Mouse (Mus musculus) lung, postnatal 36 days (tissue): ENCODE results near the gene Wnt1.

Experiments used
- DNase-seq: peaks from one replicate; pipeline ENCODE4 v3.0.0; 2022; ENCODE audit warnings: mixed read lengths

The Wnt1 gene

DNA sequence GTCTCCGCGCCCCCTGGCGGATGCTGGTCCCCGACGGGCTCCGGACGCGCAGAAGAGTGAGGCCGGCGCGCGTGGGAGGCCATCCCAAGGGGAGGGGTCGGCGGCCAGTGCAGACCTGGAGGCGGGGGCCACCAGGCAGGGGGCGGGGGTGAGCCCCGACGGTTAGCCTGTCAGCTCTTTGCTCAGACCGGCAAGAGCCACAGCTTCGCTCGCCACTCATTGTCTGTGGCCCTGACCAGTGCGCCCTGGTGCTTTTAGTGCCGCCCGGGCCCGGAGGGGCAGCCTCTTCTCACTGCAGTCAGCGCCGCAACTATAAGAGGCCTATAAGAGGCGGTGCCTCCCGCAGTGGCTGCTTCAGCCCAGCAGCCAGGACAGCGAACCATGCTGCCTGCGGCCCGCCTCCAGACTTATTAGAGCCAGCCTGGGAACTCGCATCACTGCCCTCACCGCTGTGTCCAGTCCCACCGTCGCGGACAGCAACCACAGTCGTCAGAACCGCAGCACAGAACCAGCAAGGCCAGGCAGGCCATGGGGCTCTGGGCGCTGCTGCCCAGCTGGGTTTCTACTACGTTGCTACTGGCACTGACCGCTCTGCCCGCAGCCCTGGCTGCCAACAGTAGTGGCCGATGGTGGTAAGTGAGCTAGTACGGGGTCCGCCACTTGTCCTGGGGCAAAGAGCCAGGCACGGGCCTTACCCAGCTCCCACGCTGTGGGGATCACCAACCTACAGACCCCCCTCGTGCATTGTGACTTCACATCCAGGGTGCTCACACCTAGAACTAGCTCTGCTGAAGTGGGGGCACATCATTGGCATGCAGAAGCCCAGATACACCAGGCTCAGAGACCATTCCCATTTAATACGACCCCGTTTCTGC is at the start of gene Wnt1:
TSS of gene Wnt1 (plus strand) at position 197 of the 875 bp plus-strand sequence.
- peak; percentile 70 for DNase-seq

DNA sequence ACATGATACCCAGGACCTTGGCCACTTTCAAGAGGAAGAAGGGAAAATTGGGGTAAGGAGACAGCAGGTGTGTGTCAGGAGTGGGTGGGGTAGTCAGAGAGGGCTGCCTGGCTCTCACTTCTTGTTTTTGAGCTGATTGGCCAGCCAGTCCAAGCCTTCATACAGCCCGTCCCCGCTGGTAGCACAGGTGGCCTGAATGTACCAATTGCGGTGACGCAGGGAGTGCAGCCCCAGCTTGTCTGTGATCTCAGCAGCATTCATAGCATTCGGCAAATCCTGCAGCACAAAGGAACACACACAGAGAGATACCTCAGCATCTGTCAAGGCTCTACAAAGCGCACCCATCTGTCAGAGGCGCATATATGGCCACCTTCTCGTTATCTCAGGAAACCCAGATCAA is 49.4 kb upstream of the Wnt1 start:
- no peak for DNase-seq

- peak; percentile 48 for DNase-seq
These were observed 46.8 kb upstream of the Wnt1 start for GRCm38 (mm10) chr15:98742766-98743428.

DNA sequence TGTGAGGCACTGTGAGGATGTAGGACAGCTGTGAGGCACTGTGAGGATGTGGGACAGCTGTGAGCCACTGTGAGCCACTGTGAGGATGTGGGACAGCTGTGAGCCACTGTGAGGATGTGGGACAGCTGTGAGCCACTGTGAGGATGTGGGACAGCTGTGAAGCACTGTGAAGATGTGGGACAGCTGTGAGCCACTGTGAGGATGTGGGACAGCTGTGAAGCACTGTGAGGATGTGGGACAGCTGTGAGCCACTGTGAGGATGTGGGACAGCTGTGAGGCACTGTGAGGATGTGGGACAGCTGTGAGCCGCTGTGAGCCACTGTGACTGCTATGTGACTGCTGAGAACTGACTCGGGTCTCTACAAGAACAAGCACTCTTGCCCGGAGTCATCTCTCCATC is 45.8 kb upstream of the Wnt1 start:
- peak; percentile 44 for DNase-seq

- peak; percentile 14 for DNase-seq
These were observed 43.2 kb upstream of the Wnt1 start for GRCm38 (mm10) chr15:98746344-98746965.

- DNase-seq: no peak
These were observed 42.4 kb upstream of the Wnt1 start for GRCm38 (mm10) chr15:98747296-98747695.

DNA sequence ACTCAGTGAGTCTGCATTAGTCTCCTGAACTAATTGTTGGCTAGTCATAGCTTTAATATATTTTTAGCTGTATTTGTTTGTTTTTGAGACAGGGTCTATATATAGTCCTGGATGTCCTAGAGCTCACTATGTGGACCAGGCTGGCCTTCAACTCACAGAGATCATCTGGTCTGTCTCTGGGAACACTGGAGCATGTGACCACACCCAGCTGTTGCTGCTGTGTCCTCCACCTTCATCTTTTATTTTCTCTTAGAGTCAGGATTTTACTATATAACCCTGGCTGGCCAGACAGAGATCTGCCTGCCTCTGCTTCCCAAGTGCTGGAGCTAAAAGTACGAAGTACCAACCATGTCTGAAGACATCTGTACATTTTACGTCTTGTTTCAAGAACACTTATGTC is 40.6 kb upstream of the Wnt1 start:
- DNase-seq: no peak

- no peak for DNase-seq
These were observed 36.6 kb upstream of the Wnt1 start for GRCm38 (mm10) chr15:98753021-98753423.

- DNase-seq: no peak
These were observed 35.5 kb upstream of the Wnt1 start for GRCm38 (mm10) chr15:98754125-98754524.

DNA sequence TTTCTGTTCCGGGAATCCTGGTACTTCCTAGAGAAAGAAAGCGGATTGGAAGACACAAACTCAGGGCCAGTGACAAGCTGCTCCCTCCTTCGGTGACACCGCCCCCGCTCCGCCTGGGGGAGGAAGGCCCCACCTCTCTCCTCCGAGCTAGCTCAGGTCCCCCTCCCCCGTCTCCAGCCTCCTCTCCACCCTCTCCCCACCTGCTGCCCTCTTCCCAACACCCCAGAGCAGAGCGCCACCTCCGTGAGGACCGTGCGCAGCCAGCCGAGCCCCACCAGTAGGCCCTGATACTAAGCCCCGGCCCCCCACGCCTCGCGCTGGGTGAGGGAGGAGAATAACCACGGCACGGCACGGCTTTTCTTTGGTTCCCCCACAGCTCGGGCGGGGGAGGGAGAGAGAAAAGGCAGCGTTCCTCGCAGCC is 27.4 kb upstream of the Wnt1 start:
- peak; percentile 82 for DNase-seq

DNA sequence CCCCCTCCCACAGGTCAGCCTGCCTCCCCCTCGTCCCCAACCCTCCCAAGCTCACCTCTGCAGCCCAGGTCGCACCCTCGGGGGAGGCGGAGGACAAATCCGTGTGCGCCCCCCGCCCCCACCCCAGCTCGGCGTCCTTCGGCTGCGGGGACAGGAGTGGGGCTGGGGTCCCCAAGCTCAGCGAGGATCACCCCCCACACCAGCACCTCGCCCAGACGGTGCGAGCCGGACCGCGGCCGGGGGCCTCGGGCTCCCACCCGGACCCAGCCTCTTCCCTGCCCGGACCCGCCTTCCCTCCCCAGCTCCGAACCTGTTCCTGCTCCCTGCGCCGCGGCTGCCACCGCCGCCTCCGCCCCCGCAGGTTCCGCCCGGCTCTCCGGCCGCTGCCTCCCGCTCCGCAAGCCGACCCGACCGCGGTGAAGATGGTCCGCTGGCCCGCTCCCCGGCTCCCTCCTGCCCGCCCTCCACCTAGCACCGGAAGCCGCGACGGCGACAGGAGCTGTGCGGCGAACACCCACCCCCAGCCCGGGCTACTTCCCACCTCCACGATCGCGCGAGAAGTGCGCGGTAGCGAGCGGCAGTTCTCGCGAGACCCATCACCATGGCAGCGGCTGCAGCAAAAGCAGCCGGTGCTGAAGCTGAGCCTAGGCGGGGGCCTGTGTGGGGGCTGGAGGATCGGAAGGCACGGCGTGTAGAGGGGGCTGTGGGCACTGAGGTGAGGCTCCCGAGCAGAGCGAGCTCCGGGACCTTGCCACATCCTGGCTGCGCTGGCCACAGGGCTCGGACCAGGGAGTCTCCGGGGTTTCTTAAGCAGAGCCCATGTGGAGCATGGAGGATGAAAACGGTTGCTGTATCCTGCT is 26.8 kb upstream of the Wnt1 start, which contains the start of gene Arf3:
TSS of gene Arf3 (minus strand) at position 545 of the 860 bp plus-strand sequence.
- DNase-seq: peak; percentile 97

- no peak for DNase-seq
These were observed 23.7 kb upstream of the Wnt1 start for GRCm38 (mm10) chr15:98765929-98766328.

GRCm38 (mm10) chr15:98768259-98768658 is 21.4 kb upstream of the Wnt1 start:
- DNase-seq: no peak

DNA sequence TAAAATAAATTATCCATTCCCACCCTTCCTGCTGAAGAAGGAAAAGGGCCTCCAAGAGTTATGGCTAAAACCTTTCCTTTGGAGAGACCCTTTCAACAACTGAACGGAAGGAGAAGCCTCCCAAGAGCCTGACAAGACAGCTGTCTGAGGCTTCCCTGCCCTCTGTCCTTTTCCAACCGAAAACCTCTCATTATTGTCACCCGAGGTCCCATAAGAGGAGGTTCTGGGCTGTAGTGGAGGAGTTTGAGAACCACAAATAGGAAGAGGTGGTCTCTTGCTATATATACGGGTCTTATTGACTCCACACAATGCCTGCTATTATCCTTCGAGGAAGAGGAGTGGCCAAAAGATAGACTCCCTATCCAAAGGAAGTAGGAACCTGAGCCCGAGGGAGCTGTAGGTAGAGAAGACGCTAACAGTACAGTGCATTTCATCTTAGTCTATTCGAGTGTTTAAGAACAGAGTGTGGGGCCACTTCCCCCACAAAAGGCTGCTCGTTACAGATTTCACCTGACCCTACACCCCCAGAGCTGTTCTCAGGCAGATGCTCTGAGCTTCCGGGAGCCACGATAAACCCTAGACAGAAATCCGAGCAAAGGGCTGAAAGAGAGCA is 17.7 kb upstream of the Wnt1 start:
- no peak for DNase-seq

DNA sequence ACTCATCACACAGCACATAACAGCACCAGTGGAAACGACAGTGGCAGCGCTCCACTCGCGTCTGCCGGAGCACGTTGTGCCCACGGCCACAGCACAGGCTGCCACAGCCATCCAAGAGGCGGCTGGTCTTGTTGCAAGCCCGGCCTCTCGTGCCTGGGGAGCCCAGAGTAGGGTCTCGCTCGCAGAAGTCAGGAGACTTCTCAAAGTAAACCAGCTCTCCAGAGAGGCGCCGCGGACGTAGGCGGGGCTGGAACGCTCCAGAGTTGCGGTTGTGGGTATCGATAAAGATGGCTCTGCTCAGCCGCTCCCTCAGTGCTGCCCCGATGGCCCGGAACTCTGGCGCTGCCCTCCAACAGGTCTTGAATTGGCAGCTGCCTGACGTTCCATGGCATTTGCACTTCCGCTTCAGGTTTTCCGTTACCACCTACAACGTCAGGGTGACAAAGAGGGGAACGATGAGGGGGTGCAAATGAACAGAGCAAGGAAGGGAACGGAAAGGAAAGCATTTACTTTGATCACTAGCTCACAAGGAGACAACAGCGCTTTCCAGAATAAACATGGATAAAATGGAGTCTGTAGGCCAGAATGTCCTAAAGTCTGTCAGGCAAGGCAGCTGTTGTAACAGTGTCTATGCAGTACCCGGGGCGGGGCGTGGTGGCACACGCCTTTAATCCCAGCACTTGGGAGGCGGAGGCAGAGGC is 17.0 kb upstream of the Wnt1 start:
- DNase-seq: peak; percentile 44

DNA sequence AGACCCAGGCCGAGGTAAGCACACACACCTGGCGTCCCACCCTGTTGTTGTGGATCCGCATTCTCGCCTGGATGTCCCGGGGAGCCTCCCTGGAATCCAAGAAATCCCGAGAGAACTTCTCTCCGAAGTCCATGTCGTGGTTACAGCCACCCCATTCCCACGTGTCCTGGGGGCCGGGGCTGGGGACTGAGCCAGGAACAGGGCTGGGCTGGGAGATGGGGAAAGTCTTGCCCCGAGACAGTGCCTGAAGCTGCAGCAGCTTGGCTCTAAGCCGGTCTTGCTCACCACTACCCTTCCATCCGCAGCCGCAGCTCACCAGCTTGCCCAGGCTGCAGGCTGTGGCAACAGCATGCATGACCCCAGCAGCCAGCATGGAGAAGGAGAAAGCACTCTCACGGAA is 15.6 kb upstream of the Wnt1 start:
- DNase-seq: no peak

DNA sequence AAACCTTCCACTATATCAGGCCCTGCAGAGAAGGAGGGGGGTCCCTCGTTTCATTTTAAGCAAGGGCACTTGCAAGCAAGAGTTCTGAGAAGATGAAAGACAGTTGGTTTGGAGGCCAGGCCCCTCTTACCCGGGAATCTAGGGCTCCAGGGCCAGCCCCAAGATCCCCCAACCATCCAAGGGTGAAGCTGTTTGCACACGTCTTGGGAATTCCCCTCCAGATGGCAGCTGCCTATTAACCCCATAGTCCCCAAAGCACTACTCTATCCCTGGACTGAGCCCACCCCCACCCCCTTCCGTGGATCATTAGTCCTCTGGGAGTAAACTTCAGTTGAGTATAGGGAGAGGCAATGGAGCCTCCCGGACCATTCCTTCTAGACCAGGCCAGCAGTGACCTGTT is 14.1 kb upstream of the Wnt1 start:
- DNase-seq: no peak

GRCm38 (mm10) chr15:98776280-98777004 is 13.2 kb upstream of the Wnt1 start:
- DNase-seq: no peak

DNA sequence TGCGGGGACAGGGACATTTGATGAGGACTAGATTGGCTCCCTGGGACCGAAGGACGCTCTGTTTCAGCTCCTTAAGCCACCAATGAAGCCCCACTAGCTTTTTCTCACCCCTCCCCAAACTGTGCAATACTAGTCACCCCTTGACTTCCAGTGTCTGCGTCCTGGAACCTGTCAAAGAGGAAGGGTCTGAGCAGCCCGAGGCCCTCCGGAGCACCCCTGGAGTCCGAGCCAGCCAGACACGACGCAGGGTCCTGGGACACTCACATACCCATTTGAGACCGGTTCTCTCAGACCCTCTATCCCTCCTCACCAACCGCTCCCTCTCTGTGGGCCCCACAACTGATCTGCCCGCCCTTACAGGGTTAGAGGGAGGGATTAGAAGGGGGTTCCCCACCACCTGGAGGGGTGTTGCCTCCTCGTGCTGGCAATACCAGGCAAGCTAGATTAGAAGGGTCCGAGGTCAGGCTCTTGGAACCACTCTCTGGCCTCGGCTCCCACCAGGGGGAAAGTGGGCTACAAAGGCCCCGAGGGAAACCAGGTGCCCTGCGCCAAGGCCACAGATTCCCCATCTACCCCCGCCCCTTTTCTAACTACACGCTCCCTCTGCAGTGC is 12.5 kb upstream of the Wnt1 start:
- DNase-seq: no peak

DNA sequence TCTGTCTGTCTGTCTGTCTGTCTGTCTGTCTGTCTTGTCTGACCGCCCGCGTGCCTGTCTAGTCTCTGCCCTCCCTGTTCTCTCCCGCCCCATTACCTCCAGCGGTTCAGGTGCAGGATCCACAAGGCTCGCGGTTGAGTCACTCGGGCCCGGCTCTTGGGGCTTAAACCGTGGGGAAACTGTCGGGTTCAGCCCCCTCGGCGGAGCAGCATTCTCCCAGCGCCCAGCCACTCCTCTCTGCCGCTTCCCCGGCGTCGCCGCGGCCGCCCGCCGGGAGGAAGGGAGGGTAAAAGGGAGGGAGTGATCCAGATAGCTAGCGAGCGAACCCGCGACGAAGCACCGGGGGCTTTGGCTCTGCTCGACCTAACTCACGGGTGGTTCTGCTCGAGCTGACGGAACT is 11.9 kb upstream of the Wnt1 start, which contains the start of gene Wnt10b:
TSS of gene Wnt10b (minus strand) at position 389 of the 400 bp plus-strand sequence.
- no peak for DNase-seq
